Mouse (Mus musculus): ENCODE measurements around the gene Acvr1.

DNA sequence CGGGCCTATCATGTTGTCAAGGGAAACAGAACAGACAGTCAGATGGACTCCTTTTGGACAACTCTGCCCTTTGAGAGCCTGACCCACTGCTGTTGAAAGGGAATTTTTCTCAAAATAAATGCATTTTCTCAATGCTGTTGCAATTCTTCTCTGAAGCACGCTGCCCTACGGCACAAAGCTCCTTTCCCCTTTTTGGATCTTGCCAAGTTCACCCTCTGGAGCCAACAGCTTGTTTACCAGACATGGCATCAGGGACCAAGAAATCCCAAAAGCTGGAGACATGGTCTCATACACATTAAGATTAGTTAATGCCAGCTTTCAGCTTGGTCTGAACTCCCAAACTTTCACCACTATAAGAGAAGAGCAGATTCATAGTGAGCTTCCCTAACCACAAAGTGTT, 130.0 kb downstream of the Acvr1 start:
- no peak for TF ChIP-seq POLR2A (IDR thresholded peaks at IDR 0.05; ENCODE audit: insufficient read depth, low read depth, low read length)
- no peak for TF ChIP-seq CTCF (IDR thresholded peaks at IDR 0.05; ENCODE audit: insufficient read depth, low read depth, low read length)
